Comparison of ENCODE assay signal across 25 mouse cellular contexts in the genomic region with DNA sequence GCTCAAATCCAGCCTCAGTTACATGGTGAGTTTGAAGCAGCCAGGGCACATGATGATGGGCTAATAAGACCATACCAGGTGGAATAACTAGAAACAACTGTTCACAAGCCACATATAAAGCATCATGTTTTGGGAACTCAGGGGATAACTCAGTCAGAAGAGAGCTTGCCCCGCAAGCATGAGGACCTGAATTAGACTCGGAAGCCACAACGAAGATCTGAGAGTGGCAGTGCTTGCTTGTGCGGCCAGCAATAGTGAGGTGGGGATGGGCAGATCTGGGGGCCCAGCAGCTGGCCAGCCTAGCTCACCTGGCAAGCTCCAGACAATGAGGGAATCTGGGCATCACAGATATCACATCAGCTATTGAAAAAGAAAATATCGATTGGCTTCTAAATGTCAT. TPM values are rescaled to one million over a fixed set of nuclear protein-coding genes. Genes with fewer than 3 reads are reported as not detected.
DNase-seq lines count a peak whose midpoint lies in the region; ATAC-seq and TF ChIP-seq lines count a peak whose summit lies in the region.
"Had no signal": no experiment of that assay in that cellular context is flagged by ENCODE, and none has a peak within 500 bp of the region (broad histone marks: within the 10 kb centered on the region; RNA-seq: fewer than 3 reads in every experiment).

No protein-coding gene starts in this region.

- peaks cover 9% of the 10 kb centered on the region for H3K4me1 ChIP-seq in heart, embryonic 11.5 days (ENCODE audit: control insufficient read depth, insufficient read depth, low read length)
- no peaks in the 10 kb centered on the region for H3K4me1 ChIP-seq in hindbrain, embryonic 10.5 days (replicated peaks)
- H3K4me1 ChIP-seq in hindbrain, postnatal 0 days (ENCODE audit: insufficient read depth, low read length), result no peaks in the 10 kb centered on the region
- no peaks in the 10 kb centered on the region for H3K4me1 ChIP-seq in neural tube, embryonic 15.5 days
- H3K4me1 ChIP-seq: forebrain, embryonic 13.5 days had no signal

- H3K27me3 ChIP-seq in heart, embryonic 11.5 days (ENCODE audit: control insufficient read depth, insufficient read depth, low read length), result no peaks in the 10 kb centered on the region
- H3K27me3 ChIP-seq in hindbrain, embryonic 10.5 days (ENCODE audit: insufficient read depth, poor library complexity, severe bottlenecking), result no peaks in the 10 kb centered on the region
- no peaks in the 10 kb centered on the region for H3K27me3 ChIP-seq in hindbrain, postnatal 0 days (ENCODE audit: insufficient read depth, low read length)
- H3K27me3 ChIP-seq in neural tube, embryonic 15.5 days (replicated peaks), result no peaks in the 10 kb centered on the region
- H3K27me3 ChIP-seq: embryonic facial prominence, embryonic 13.5 days; embryonic facial prominence, embryonic 15.5 days; forebrain, embryonic 13.5 days had no signal

- no peak overlapping the region for H3K9ac ChIP-seq in heart, embryonic 11.5 days (ENCODE audit: low read depth, low read length)
- H3K9ac ChIP-seq in hindbrain, postnatal 0 days (replicated peaks; ENCODE audit: low read length), result no peak overlapping the region
- H3K9ac ChIP-seq in neural tube, embryonic 15.5 days (replicated peaks), result no peak overlapping the region
- H3K9ac ChIP-seq: embryonic facial prominence, embryonic 13.5 days; embryonic facial prominence, embryonic 15.5 days; forebrain, embryonic 13.5 days had no signal

- ATAC-seq in heart, embryonic 11.5 days (replicated peaks; ENCODE audit: insufficient number of reproducible peaks, low FRiP score, low TSS enrichment), result no peak
- no peak for ATAC-seq in hindbrain, postnatal 0 days
- no peak for ATAC-seq in neural tube, embryonic 15.5 days (ENCODE audit: low FRiP score)

- TF ChIP-seq CTCF in hindbrain, postnatal 0 days (IDR thresholded peaks at IDR 0.05; ENCODE audit: low read depth), result no peak

- no peak overlapping the region for H3K27ac ChIP-seq in heart, embryonic 11.5 days (ENCODE audit: low read depth, low read length)
- peak overlapping the region; percentile 40; the same call in 1 of the 2 replicates for H3K27ac ChIP-seq in hindbrain, embryonic 10.5 days
- no peak overlapping the region for H3K27ac ChIP-seq in hindbrain, postnatal 0 days
- H3K27ac ChIP-seq in neural tube, embryonic 15.5 days (replicated peaks), result no peak overlapping the region
- H3K27ac ChIP-seq: embryonic facial prominence, embryonic 13.5 days; embryonic facial prominence, embryonic 15.5 days; forebrain, embryonic 13.5 days had no signal

- H3K4me2 ChIP-seq in heart, embryonic 11.5 days, result no peak overlapping the region
- no peak overlapping the region for H3K4me2 ChIP-seq in hindbrain, postnatal 0 days (ENCODE audit: low read depth, low read length)
- H3K4me2 ChIP-seq in neural tube, embryonic 15.5 days, result no peak overlapping the region
- H3K4me2 ChIP-seq: embryonic facial prominence, embryonic 13.5 days; embryonic facial prominence, embryonic 15.5 days; forebrain, embryonic 13.5 days had no signal

- 91% methylated on average over 5 of the region's 5 CpGs for WGBS in heart, embryonic 11.5 days (ENCODE audit: insufficient replicate concordance)
- 90% methylated on average over 5 of the region's 5 CpGs for whole genome bisulfite sequencing in hindbrain, embryonic 10.5 days
- WGBS in hindbrain, postnatal 0 days, result 91% methylated on average over 5 of the region's 5 CpGs
- WGBS in neural tube, embryonic 15.5 days, result 95% methylated on average over 5 of the region's 5 CpGs

- H3K9me3 ChIP-seq in heart, embryonic 11.5 days (replicated peaks; ENCODE audit: control insufficient read depth, low read length), result no peaks in the 10 kb centered on the region
- no peaks in the 10 kb centered on the region for H3K9me3 ChIP-seq in hindbrain, embryonic 10.5 days
- H3K9me3 ChIP-seq in hindbrain, postnatal 0 days (ENCODE audit: low read length), result no peaks in the 10 kb centered on the region
- H3K9me3 ChIP-seq in neural tube, embryonic 15.5 days (replicated peaks), result no peaks in the 10 kb centered on the region
- H3K9me3 ChIP-seq: embryonic facial prominence, embryonic 13.5 days; embryonic facial prominence, embryonic 15.5 days; forebrain, embryonic 13.5 days had no signal

- H3K36me3 ChIP-seq in heart, embryonic 11.5 days (ENCODE audit: control insufficient read depth, insufficient read depth, low read length), result no peaks in the 10 kb centered on the region
- no peaks in the 10 kb centered on the region for H3K36me3 ChIP-seq in hindbrain, embryonic 10.5 days
- H3K36me3 ChIP-seq in hindbrain, postnatal 0 days (ENCODE audit: insufficient read depth, low read length), result no peaks in the 10 kb centered on the region
- H3K36me3 ChIP-seq in neural tube, embryonic 15.5 days, result no peaks in the 10 kb centered on the region
- H3K36me3 ChIP-seq: embryonic facial prominence, embryonic 13.5 days; embryonic facial prominence, embryonic 15.5 days had no signal

- H3K4me3 ChIP-seq in heart, embryonic 11.5 days (ENCODE audit: low read depth, low read length), result no peak overlapping the region
- no peak overlapping the region for H3K4me3 ChIP-seq in hindbrain, embryonic 10.5 days
- no peak overlapping the region for H3K4me3 ChIP-seq in hindbrain, postnatal 0 days (ENCODE audit: low read length)
- no peak overlapping the region for H3K4me3 ChIP-seq in neural tube, embryonic 15.5 days (replicated peaks)
- H3K4me3 ChIP-seq: embryonic facial prominence, embryonic 13.5 days; embryonic facial prominence, embryonic 15.5 days; erythroblast, embryonic 14.5 days; forebrain, embryonic 13.5 days had no signal

- DNase-seq in heart, adult 11 months, result peak; percentile 55
- no peak for DNase-seq in hindbrain, embryonic 10.5 days (ENCODE audit: low spot score)
- no peak for DNase-seq in hindbrain, postnatal 0 days (ENCODE audit: low spot score)
- peak; percentile 11 for DNase-seq in neural tube, embryonic 10.5 days (ENCODE audit: extremely low spot score, low spot score)
- DNase-seq: adrenal gland, adult 2 months; adrenal gland, postnatal 10 days; adrenal gland, postnatal 25 days; cerebellum, adult 11 months; cerebellum, adult 18-20 months; cerebellum, adult 8-10 months; cerebellum, adult 9-11 months; cerebellum, postnatal 36 days; embryo, embryonic 11 days had no signal

RNA-seq across cellular contexts. Expression of a gene that starts 7.8 kb away (rescaled TPM):
- polyA plus RNA-seq in heart, embryonic 11.5 days (2014; fragmentation: Nextera tagmentation; extraction: Ambion mirVana), result not detected in 2 replicates
- polyA plus RNA-seq in hindbrain, embryonic 10.5 days (2016; fragmentation: Nextera tagmentation; extraction: Ambion mirVana), result not detected in 2 replicates
- not detected in 2 replicates for total RNA-seq in hindbrain, postnatal 0 days (2014; rRNA removed)
- polyA plus RNA-seq in hindbrain, postnatal 0 days (2015; fragmentation: Nextera tagmentation; extraction: Ambion mirVana), result not detected in 2 replicates
- polyA plus RNA-seq in neural tube, embryonic 15.5 days (2015; fragmentation: Nextera tagmentation; extraction: Ambion mirVana), result 0.13 TPM in 1 of 2 replicates, not detected in the other
- total RNA-seq: adrenal gland, adult 2 months; adrenal gland, postnatal 10 days; adrenal gland, postnatal 25 days; common myeloid progenitor, adult 5-6 weeks; MEL had no signal
- polyA plus RNA-seq: adrenal gland, adult 2 months; brain, embryonic 14.5 days; C2C12; embryonic facial prominence, embryonic 13.5 days; embryonic facial prominence, embryonic 15.5 days; erythroblast, embryonic 14.5 days; forebrain, embryonic 11.5 days; forebrain, embryonic 13.5 days; forebrain, embryonic 16.5 days had no signal

Comparison
In these comparisons a context has a peak if more than half of its experiments do, and no peak if none do; other contexts are left out.
1. DNase-seq: peak in heart, adult 11 months (single experiment) and neural tube, embryonic 10.5 days (single experiment); none in hindbrain, embryonic 10.5 days (single experiment) and hindbrain, postnatal 0 days (single experiment).